Mouse (Mus musculus) neutrophil, adult 5-6 weeks (primary cell): ENCODE results near the gene Hcar1. TPM values are rescaled to one million over a fixed set of nuclear protein-coding genes. Genes with fewer than 3 reads are reported as not detected.

Experiments
- total RNA-seq: library from RNA; stranded (forward); fragments of 200-1000 nt; gene quantifications from 2 replicates; pipeline ENCODE4 v1.2.3, GENCODE M21; 2017

Gene Hcar1
- total RNA-seq, 1 experiment from 2014 or later: not detected

Other genes with a start within 250 kb of the Hcar1 start
- gene Clip1, start 195.4 kb downstream of the Hcar1 start, total RNA-seq: 186 and 205 TPM in 2 replicates
- 78.0 and 87.7 TPM in 2 replicates for gene Zcchc8, start 158.9 kb downstream of the Hcar1 start, total RNA-seq
- 384 and 420 TPM in 2 replicates for gene Rsrc2, start 130.6 kb downstream of the Hcar1 start, total RNA-seq
- gene Kntc1, start 130.3 kb downstream of the Hcar1 start, total RNA-seq: 0.12 TPM in 1 of 2 replicates, not detected in the other
- 78.9 and 82.9 TPM in 2 replicates for gene Hcar2, start 14.5 kb downstream of the Hcar1 start, total RNA-seq
- 23.0 and 27.9 TPM in 2 replicates for gene Denr, start 27.2 kb upstream of the Hcar1 start, total RNA-seq
- 1.5 and 2.9 TPM in 2 replicates for gene Gm43518, start 47.4 kb upstream of the Hcar1 start, total RNA-seq
- 5.8 and 8.6 TPM in 2 replicates for gene Ccdc62, start 50.7 kb upstream of the Hcar1 start, total RNA-seq
- 144 and 175 TPM in 2 replicates for gene Hip1r, start 93.6 kb upstream of the Hcar1 start, total RNA-seq
- 31.6 and 33.2 TPM in 2 replicates for gene Vps37b, start 152.2 kb upstream of the Hcar1 start, total RNA-seq
- gene Abcb9, start 215.8 kb upstream of the Hcar1 start, total RNA-seq: 0.86 and 2.0 TPM in 2 replicates
- gene Ogfod2, start 232.3 kb upstream of the Hcar1 start, total RNA-seq: 13.5 and 22.0 TPM in 2 replicates
- gene Arl6ip4, start 236.1 kb upstream of the Hcar1 start, total RNA-seq: 54.9 and 66.2 TPM in 2 replicates